Mouse (Mus musculus): ENCODE measurements around the gene Dapk3.
"Not testable (repeated sequence)": the region's sequence is repeated elsewhere in the genome, so short reads cannot be mapped to it uniquely, and the experiment has no call there.

DNA sequence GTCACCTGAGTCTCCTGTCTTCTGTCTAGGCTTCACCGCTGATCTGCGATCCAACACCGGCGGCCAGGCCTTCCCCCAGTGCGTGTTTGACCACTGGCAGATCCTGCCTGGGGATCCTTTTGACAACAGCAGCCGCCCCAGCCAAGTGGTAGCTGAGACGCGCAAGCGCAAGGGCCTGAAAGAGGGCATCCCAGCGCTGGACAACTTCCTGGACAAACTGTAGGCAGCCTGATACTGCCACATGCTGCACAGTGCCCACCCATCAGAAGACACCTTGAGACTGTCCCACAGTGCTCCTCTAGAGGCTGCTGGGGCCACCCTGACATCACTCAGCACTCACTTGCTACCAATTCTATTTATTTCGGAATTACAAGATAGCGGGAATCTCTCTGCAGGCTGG, 945 bp upstream of the Dapk3 start:
- not testable (repeated sequence) for TF ChIP-seq CTCF (IDR thresholded peaks at IDR 0.05; ENCODE audit: control insufficient read depth, insufficient read depth, insufficient replicate concordance, low read depth, low read length); POLR2A (IDR thresholded peaks at IDR 0.05; ENCODE audit: control insufficient read depth, low read depth, low read length)
